Mouse (Mus musculus) liver, embryonic 11.5 days (tissue): ENCODE measurements at regions not wholly inside any gene's neighbourhood (a gene's known extent, or its start where the extent isn't known, plus 50 kb on each side); places are given as distances from the start of the nearest gene placed in this dataset.

ENCODE experiments used
- ATAC-seq: fragments of 200-750 bp; cut with Nextera tagmentation; replicated peaks from 2 replicates; pipeline ENCODE4 v1.8.0; 2017; ENCODE audit warnings: moderate number of reproducible peaks, mild to moderate bottlenecking, moderate TSS enrichment, moderate library complexity; ENCODE audit not compliant: low FRiP score
- DNase-seq: peaks from one replicate; pipeline ENCODE4 v3.0.0-alpha.2; 2017; ENCODE audit warnings: low spot score
- H3K27ac ChIP-seq: fragments of 300-500 bp; sonication (generic); 2 replicates; pipeline ENCODE4 v1.5.1; 2014; ENCODE audit warnings: mild to moderate bottlenecking, low read depth, low read length, control low read depth
- H3K27me3 ChIP-seq: fragments of 300-500 bp; sonication (generic); replicated peaks from 2 replicates; pipeline ENCODE4 v1.6.1; 2014; ENCODE audit warnings: low read length, mixed read lengths; ENCODE audit not compliant: control insufficient read depth, insufficient read depth
- H3K36me3 ChIP-seq: fragments of 300-500 bp; sonication (generic); 2 replicates; pipeline ENCODE4 v1.6.1; 2014; ENCODE audit warnings: mild to moderate bottlenecking, low read length, moderate library complexity, mixed read lengths; ENCODE audit not compliant: control insufficient read depth, insufficient read depth
- H3K4me1 ChIP-seq: fragments of 300-500 bp; sonication (generic); replicated peaks from 2 replicates; pipeline ENCODE4 v1.6.1; 2014; ENCODE audit warnings: low read length, mixed read lengths; ENCODE audit not compliant: control insufficient read depth, insufficient read depth
- H3K4me2 ChIP-seq: fragments of 300-500 bp; sonication (generic); 2 replicates; pipeline ENCODE4 v1.6.1; 2014; ENCODE audit warnings: mild to moderate bottlenecking, control low read depth, moderate library complexity
- H3K4me3 ChIP-seq: fragments of 300-500 bp; sonication (generic); 2 replicates; pipeline ENCODE4 v1.5.1; 2014; ENCODE audit warnings: low read depth, low read length, control low read depth
- H3K9ac ChIP-seq: fragments of 300-500 bp; sonication (generic); 2 replicates; pipeline ENCODE4 v1.6.1; 2014; ENCODE audit warnings: low read depth, low read length, control low read depth
- H3K9me3 ChIP-seq: fragments of 300-500 bp; sonication (generic); 2 replicates; pipeline ENCODE4 v1.6.1; 2016; ENCODE audit warnings: low read length, inconsistent platforms, mixed read lengths; ENCODE audit not compliant: control insufficient read depth
- WGBS: fragments of 180-500 bp; shearing (Covaris S2); extraction: QIAGEN DNeasy Blood & Tissue Kit; methylation state at CpG from one replicate; pipeline ENCODE4 v1.1.7; 2014; 5-methylcytosine and 5-hydroxymethylcytosine counted together

GRCm38 (mm10) chr6:31208224-31208623, 190.3 kb upstream of the Mkln1 start:
- Histone ChIP-seq H3K4me3 (no peak overlapping the region), H3K9me3 (no peaks in the 10 kb centered on the region), H3K4me2 (no peak overlapping the region), H3K27me3 (no peaks in the 10 kb centered on the region), H3K4me1 (no peaks in the 10 kb centered on the region), H3K27ac (no peak overlapping the region), H3K9ac (no peak overlapping the region), H3K36me3 (no peaks in the 10 kb centered on the region)
- DNase-seq, result no peak
- WGBS, result 80% methylated on average over 6 of the region's 6 CpGs
- no peak for ATAC-seq

GRCm38 (mm10) chr6:31209411-31210139, 189.0 kb upstream of the Mkln1 start:
- WGBS, result 71% methylated on average over 15 of the region's 15 CpGs
- no peak overlapping the region for H3K4me2 ChIP-seq
- H3K9me3 ChIP-seq, result no peaks in the 10 kb centered on the region
- H3K4me1 ChIP-seq, result no peaks in the 10 kb centered on the region
- no peaks in the 10 kb centered on the region for H3K36me3 ChIP-seq
- no peaks in the 10 kb centered on the region for H3K27me3 ChIP-seq
- no peak overlapping the region for H3K27ac ChIP-seq
- H3K9ac ChIP-seq, result no peak overlapping the region
- ATAC-seq (no peak), DNase-seq (no peak)
- no peak overlapping the region for H3K4me3 ChIP-seq

- no peak for DNase-seq
- H3K4me1 ChIP-seq, result no peaks in the 10 kb centered on the region
- ATAC-seq, result no peak
- H3K27ac ChIP-seq, result no peak overlapping the region
- WGBS, result 66% methylated on average over 7 of the region's 7 CpGs
- H3K4me2 ChIP-seq, result no peak overlapping the region
- H3K9ac ChIP-seq, result no peak overlapping the region
- H3K4me3 ChIP-seq, result no peak overlapping the region
- H3K27me3 ChIP-seq, result peaks cover 2% of the 10 kb centered on the region; the same call in 1 of the 2 replicates
- no peaks in the 10 kb centered on the region for H3K9me3 ChIP-seq
- no peaks in the 10 kb centered on the region for H3K36me3 ChIP-seq
Measured at GRCm38 (mm10) chr6:31210209-31210714, 188.3 kb upstream of the Mkln1 start.

DNA sequence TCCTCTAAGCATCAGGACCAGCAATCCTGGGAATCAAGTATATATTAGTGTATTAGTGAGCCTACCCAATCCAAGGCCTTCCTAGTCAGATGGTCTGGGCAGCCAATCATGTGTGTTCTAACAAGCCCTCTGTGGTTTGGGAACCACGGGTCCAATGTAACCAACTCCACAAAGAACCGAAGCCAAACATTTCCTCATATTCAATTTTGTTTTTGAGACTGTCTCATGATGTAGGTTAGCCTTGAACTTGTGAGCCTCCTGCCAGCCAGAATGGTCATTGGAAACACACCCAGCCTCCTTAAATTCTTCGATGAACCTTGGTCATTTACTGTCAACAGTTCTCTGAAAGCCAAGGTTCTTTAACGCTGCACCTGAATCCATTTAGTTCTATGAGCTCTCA, 187.4 kb upstream of the Mkln1 start:
- Histone ChIP-seq H3K36me3 (no peaks in the 10 kb centered on the region), H3K4me3 (no peak overlapping the region), H3K27ac (no peak overlapping the region), H3K27me3 (peaks cover 10% of the 10 kb centered on the region; the same call in 1 of the 2 replicates), H3K4me1 (no peaks in the 10 kb centered on the region), H3K9ac (no peak overlapping the region), H3K9me3 (no peaks in the 10 kb centered on the region), H3K4me2 (no peak overlapping the region)
- DNase-seq (no peak), ATAC-seq (no peak)
- WGBS, result 83% methylated on average over 4 of the region's 4 CpGs

DNA sequence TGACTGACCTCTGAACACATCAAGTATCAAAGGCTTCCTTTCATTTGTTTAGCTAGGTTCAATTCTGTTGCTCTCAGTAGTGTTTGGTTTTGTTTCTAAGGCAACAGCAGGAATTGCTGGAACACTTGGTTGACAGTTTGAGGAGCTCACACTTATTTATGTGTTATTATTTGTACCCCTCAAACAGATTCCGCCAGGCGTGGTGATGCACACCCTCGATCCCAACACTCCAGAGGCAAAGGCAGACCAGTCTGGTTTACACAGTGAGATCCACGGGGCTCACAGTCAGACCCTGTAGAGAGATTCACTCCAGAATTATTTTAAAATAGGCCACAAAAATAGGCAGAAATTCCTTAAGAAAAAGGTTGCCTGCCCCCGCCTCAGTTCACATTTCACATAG, 186.9 kb upstream of the Mkln1 start:
- Histone ChIP-seq H3K4me2 (no peak overlapping the region), H3K27ac (no peak overlapping the region), H3K36me3 (no peaks in the 10 kb centered on the region), H3K9me3 (no peaks in the 10 kb centered on the region), H3K4me3 (no peak overlapping the region), H3K27me3 (peaks cover 15% of the 10 kb centered on the region), H3K9ac (no peak overlapping the region), H3K4me1 (no peaks in the 10 kb centered on the region)
- DNase-seq (no peak), ATAC-seq (no peak)
- WGBS, result 78% methylated on average over 5 of the region's 5 CpGs

DNA sequence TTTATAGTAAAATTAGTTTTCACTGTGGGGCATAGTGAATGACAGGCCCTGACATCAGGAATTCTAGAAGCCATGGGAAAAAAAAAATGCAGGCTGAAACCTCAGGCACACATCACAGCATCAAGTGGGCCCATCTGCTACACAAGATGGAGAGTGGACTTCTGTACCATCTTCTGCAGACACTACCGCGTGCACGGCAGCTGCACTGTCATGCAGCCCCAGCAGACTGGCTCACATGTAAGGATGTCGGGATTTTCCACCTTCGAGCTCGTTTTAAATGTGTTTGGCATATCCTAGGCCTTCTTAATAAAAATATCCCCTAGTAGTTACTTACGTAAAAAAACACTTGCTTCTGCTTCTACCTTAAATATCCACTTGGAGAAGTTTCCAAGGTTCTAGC, 186.5 kb upstream of the Mkln1 start:
- H3K4me1 ChIP-seq, result peaks cover 2% of the 10 kb centered on the region; the same call in 1 of the 2 replicates
- H3K4me3 ChIP-seq, result no peak overlapping the region
- ATAC-seq, result no peak
- H3K36me3 ChIP-seq, result no peaks in the 10 kb centered on the region
- peaks cover 20% of the 10 kb centered on the region for H3K27me3 ChIP-seq
- no peak overlapping the region for H3K9ac ChIP-seq
- H3K9me3 ChIP-seq, result no peaks in the 10 kb centered on the region
- no peak overlapping the region for H3K27ac ChIP-seq
- H3K4me2 ChIP-seq, result no peak overlapping the region
- no peak for DNase-seq
- WGBS, result 88% methylated on average over 7 of the region's 7 CpGs

DNA sequence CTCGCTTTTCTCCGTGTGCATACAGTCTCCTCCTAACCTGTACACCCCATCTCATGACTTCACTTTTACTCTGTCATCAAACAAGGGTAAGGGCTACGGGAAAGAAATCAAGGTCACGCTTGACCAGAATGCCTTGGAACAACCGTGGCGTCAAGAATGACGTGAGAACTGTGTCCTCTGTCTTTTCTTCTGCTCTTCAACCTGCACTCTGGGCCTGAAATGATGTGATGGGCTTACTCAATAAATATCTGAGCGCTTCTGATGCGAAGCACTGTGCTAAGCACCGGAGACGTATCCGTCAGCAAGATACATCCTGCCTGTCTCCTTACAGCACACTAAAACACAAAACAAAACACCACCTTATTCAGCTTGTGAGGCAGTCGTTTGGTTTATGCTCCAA, 185.8 kb upstream of the Mkln1 start:
- Histone ChIP-seq H3K4me1 (peaks cover 6% of the 10 kb centered on the region), H3K27ac (no peak overlapping the region), H3K9ac (no peak overlapping the region), H3K4me3 (no peak overlapping the region), H3K4me2 (no peak overlapping the region), H3K27me3 (peaks cover 26% of the 10 kb centered on the region), H3K9me3 (no peaks in the 10 kb centered on the region), H3K36me3 (no peaks in the 10 kb centered on the region)
- DNase-seq (no peak), ATAC-seq (no peak)
- 83% methylated on average over 13 of the region's 13 CpGs for WGBS

- Histone ChIP-seq H3K4me1 (peaks cover 8% of the 10 kb centered on the region), H3K36me3 (no peaks in the 10 kb centered on the region), H3K9me3 (no peaks in the 10 kb centered on the region), H3K4me2 (no peak overlapping the region), H3K27me3 (peaks cover 30% of the 10 kb centered on the region), H3K27ac (no peak overlapping the region), H3K4me3 (no peak overlapping the region), H3K9ac (no peak overlapping the region)
- ATAC-seq (no peak), DNase-seq (no peak)
- WGBS, result 73% methylated on average over 4 of the region's 4 CpGs
Measured at GRCm38 (mm10) chr6:31213161-31213560, 185.4 kb upstream of the Mkln1 start.

DNA sequence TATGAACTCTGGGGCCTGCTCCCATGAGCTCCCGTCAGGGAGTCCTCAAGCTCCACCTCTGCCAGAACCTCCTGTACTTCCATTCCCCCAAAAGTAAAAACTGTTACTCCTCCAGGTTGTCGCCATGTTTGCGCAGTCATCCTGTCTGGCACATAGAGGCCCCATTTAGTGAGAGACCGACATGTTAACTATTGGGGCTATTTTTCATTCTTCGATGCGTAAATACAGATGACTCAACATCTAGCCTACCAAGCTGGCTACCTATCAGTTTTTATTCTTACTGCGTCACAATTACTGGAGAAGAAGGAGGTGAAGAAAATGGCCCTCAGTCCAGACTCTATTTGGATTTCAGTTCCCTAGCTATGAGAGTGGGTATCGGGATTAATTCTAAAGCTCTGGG, 182.9 kb upstream of the Mkln1 start:
- Histone ChIP-seq H3K9me3 (no peaks in the 10 kb centered on the region), H3K9ac (no peak overlapping the region), H3K4me2 (peak overlapping the region; percentile 100), H3K4me3 (peak overlapping the region; percentile 75), H3K36me3 (no peaks in the 10 kb centered on the region), H3K27me3 (peaks cover 55% of the 10 kb centered on the region), H3K27ac (no peak overlapping the region), H3K4me1 (peaks cover 18% of the 10 kb centered on the region)
- ATAC-seq, result no peak
- 71% methylated on average over 8 of the region's 8 CpGs for WGBS
- DNase-seq, result no peak
